Mouse (Mus musculus) adrenal gland, adult (tissue): ENCODE data around the gene S100a7a.

ENCODE experiments used
- DNase-seq, 2 experiments: peaks; one replicate each; pipeline ENCODE4 v3.0.0; 2022 to 2023; ENCODE audit warnings: low spot score in 1 of 2; ENCODE audit not compliant: inconsistent age in 2 of 2

S100a7a gene

GRCm38 (mm10) chr3:90627366-90627765 is 26.5 kb upstream of the S100a7a start:
- no peak for DNase-seq

- peak in 1 of 2 experiments; percentile 39 for DNase-seq
Measured at GRCm38 (mm10) chr3:90627807-90628206, 26.0 kb upstream of the S100a7a start.

GRCm38 (mm10) chr3:90629298-90629697 is 24.5 kb upstream of the S100a7a start:
- no peak for DNase-seq

DNA sequence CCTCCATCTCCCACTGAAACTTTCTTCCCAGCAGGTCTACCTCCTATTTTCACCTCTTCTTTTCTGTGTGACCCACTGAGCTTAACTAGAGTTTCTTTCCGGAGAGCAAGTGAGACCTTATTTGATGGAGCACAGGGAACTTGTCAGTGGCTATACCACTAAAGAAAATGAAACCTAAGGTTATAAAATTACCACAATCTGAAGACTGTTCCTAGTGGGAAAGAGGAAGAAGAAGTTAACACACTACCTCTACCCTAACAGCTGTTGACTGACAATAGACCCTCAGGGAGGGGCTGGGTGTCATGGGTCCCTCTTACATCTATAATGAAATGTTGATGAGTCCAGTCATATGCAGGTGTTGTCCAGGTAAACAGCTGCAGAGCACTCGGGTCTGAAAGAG is 21.8 kb upstream of the S100a7a start:
- DNase-seq: no peak

GRCm38 (mm10) chr3:90638511-90639275 is 15.1 kb upstream of the S100a7a start:
- no peak for DNase-seq

DNA sequence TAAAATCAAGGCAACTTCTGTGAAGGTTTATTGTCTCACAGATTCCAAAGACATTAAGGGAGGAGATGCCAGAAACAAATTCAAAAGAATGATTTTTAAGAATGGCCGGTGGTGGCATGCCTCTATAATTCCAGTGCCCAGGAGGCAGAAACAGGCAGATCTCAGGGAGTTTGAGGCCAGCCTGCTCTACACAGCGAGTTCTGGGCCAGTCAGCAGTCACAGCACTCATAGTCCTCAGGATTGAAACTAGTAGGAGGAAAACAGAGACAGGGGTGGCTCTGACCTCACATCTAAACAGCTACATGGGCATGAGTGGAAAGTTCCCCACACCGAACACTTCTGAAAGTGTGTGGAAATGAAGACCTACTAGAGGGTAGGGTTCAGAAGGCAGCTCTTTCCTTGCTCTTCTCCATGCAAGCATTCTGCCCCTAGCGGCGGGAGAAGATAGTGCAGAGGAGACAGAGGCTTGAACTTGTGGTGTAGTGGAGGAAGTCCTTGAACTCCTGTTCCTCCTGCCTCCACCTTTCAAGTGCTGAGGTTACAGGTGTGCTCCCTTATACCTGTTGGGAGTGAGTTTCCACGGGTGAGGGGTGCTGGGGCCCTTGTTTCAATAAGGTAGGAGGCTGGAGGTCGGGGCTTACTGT is 14.2 kb upstream of the S100a7a start:
- peak in 1 of 2 experiments; percentile 54 for DNase-seq

- no peak for DNase-seq
Measured at GRCm38 (mm10) chr3:90640981-90641380, 12.8 kb upstream of the S100a7a start.

DNA sequence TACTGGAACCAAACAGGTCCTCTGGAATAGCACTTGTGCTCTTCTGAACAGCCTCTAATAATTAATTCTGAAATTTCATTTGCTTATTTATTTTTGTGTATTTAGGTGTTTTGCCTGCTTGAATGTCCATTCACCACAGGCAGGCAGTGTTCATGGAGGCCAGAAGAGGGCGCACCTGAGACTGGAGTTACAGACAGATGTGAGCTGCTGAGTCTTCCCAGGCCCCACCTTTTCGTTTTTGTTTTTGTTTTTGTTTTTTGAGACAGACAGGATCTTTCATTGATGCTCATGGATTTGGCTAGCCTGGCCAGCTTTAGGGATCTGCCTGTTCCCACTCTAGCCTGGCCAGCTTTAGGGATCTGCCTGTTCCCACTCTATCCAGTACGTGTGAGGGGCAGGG is 9.6 kb upstream of the S100a7a start:
- DNase-seq: peak; percentile 45 to 80

DNA sequence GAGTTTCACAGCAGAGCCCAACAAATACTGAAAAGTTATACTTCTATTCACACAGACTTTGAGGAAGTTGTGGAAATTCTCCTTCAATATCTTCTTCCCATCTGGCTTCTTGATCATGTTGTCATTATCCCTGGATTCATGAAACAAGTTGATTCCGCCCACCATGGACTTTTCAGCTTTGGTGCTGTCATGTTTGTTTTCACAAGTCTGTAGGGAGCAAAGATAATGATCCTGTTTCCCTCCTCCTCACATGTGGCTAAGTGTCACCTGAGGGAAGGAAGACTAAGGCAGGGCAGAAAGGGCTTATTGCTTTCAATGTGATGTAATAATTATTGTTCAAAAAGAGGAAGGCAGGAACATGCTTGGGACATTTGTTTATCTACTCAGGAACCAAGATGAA is 6.5 kb upstream of the S100a7a start:
- DNase-seq: no peak

DNA sequence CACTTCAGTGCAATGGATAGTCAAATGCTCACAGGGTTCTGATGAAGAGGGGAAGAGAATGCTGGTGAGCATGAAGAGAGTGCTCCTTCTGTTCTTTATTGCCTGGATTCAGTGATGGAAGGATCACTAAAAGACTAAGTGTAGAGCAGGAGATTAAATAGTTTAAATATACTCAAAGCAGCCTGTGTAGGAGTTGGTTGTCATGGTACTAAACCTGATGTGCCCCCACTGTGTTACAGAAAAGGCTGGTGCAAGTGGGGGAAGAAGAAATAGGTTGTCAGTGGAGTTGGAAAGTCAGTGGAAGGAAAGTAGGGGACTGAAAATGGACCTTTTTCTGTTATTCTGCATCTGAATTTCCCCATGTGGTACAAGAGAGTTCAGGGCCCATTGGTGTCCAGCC is 4.8 kb upstream of the S100a7a start:
- no peak for DNase-seq

GRCm38 (mm10) chr3:90649832-90650231 is 4.0 kb upstream of the S100a7a start:
- DNase-seq: no peak

DNA sequence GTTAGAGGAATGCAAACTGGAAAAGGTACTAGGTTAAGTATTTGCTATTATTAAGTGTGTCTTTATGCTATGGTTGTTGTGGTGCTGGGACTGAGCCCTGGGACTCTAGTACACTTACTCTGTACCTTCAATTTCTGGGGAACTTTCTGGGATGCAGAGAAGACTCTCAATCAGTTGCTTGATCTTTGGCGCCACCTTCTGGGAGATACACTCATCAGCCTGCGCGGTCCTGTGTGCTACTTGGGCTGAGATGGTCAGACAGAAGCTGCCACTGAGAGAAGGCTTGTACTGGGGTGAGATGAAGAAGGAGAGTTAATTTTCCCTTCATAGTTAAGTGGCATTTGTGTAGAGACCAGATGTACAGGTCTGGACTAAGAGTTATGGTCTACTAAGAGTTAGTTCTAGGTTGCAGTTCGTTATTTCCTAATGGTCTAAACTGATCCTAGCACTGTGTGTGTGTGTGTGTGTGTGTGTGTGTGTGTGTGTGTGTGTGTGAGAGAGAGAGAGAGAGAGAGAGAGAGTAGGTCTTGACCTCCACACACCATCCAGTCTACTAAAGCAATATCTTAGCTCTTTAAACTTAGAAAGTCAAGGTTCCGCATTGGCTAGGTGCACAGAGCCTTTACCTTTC is 824 bp upstream of the S100a7a start:
- DNase-seq: peak; percentile 65 to 87

GRCm38 (mm10) chr3:90657405-90657804 is 3.6 kb downstream of the S100a7a start:
- no peak for DNase-seq

DNA sequence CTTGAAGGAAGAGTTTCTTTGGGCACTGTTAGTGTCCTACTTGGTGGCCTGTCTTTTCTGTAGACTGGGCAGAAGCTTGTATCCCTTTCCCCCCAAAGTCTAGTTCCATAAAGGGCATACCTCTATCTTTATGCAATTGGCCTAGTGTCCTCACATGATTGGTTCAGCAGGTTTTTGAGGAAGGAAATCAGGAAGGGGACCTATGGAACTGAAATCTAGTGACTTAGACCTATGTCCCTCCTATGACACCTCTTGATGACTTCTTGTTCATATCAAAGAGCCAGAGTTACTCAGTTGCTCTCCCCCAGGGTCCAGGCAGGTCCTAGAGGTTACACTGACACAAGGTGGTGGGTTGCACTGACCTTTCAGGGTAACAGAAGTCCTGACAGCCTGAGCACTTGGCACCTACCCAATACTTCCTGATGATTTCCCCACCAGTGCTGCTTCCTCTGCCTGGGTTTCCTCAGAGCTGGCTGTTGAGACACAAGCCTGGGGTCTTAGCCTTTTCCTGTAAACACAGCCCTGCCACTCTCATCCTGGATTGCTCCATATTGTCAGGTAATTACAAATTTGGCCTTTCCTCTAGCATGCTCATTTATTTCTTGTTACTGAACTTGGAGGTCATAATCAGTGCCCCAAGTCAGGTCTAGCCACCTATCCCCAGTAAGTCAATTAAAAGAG is 5.7 kb downstream of the S100a7a start:
- DNase-seq: no peak

- DNase-seq: peak in 1 of 2 experiments; percentile 66
Measured at GRCm38 (mm10) chr3:90664219-90664618, 10.4 kb downstream of the S100a7a start.

- DNase-seq: peak in 1 of 2 experiments; percentile 54
Measured at GRCm38 (mm10) chr3:90668846-90669245, 15.0 kb downstream of the S100a7a start, which contains the start of gene S100a8. Gene S100a8, plus strand, starts transcription at chr3:90668978.

DNA sequence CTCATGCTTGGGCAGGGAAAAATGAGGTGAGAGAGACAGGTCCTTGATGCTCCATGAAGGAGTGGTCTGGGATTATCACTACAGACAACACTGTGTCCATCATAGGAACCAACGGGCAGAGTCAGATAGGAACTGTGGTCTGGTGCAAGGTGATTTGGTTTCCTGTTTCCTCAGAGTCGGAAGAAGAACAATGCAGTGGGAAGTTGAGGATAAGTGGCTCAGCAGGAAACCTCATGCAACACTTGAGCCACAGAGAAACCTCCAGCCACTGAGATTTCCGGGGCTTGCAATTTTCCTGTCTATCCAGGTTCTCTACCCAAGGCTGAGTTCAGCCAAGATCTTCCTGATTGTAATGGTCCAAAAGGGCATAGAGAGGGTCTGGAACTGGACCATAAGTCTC is 24.8 kb downstream of the S100a7a start:
- DNase-seq: no peak

DNA sequence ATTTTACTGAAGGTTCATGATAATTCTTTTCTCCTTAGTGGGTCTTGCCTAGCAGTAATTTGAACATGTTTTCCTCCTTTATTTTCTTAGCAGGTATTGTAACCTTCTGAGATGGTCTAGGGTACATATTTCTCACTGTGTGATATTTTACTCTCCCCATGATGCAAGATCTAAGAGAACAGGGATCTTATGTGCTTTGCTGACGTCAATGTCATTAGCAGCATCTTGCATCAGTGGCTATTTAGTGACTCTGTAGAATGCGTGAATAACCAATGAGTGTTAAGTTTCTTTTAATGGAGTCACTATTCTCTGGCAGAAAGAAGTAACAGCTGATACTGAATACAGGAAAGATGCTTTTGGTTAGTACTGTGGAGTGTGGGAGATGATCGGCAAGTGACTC is 30.1 kb downstream of the S100a7a start:
- no peak for DNase-seq

DNA sequence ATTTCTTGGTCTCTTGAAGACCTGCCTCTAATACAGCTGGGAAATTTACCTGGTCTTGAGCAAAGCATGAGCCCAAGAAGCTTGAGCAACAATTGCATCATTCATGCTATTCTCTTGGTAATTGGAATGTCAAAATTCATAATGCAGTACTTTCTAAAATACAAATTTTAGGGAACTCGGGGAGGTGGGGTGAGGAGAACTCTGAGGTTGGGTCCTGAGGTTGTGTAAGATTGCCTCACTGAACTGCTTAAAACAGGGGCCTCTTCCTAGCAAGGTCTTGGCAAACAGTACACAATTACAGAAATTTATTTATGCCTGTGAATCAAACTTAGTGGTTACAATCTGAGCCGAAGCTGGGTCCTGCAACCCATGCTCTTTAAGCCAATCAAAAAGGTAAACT is 33.0 kb downstream of the S100a7a start:
- no peak for DNase-seq

GRCm38 (mm10) chr3:90693496-90693895 is 39.7 kb downstream of the S100a7a start:
- DNase-seq: no peak

DNA sequence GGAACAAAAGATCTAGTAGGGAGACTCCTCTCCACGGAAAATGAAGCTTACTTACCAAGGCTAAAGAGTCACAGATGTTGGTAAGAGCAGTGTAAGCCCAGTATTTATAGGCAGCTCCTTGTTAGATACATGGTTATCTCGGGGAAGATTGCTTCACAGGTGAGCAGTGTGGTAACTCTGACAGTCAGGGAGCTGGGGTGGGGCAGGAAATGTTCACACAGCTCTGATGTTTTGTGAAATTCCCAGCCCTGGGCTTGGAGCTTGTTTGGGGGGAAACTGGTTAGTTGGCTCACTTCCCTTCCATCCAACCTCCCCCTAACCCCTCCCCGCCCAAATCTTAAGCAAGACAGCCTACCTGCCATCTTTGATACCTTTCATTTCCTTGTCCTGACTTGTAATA is 41.8 kb downstream of the S100a7a start, which contains the start of gene S100a9:
Gene S100a9 (minus strand): TSS at position 109 of the 400 bp plus-strand sequence.
- no peak for DNase-seq
